Mouse (Mus musculus) midbrain, embryonic 14.5 days (tissue): ENCODE measurements at regions not wholly inside any gene's neighbourhood (a gene's known extent, or its start where the extent isn't known, plus 50 kb on each side); places are given as distances from the start of the nearest gene placed in this dataset.

Experiments
- ATAC-seq: fragments of 200-750 bp; cut with Nextera tagmentation; 2 replicates; pipeline ENCODE4 v1.8.0; 2017; ENCODE audit warnings: moderate number of reproducible peaks, moderate library complexity; ENCODE audit not compliant: low FRiP score, low TSS enrichment
- DNase-seq: peaks from one replicate; pipeline ENCODE4 v3.0.0-alpha.2; 2015
- H3K27ac ChIP-seq: fragments of 300-500 bp; sonication (generic); replicated peaks from 2 replicates; pipeline ENCODE4 v1.5.1; 2014; ENCODE audit warnings: mild to moderate bottlenecking, low read depth, low read length, moderate library complexity
- H3K27me3 ChIP-seq: fragments of 300-500 bp; sonication (generic); 2 replicates; pipeline ENCODE4 v1.6.1; 2014; ENCODE audit warnings: low read length, control low read depth, mixed read lengths; ENCODE audit not compliant: control insufficient read depth, insufficient read depth
- H3K36me3 ChIP-seq: fragments of 300-500 bp; sonication (generic); 2 replicates; pipeline ENCODE4 v1.6.1; 2014; ENCODE audit warnings: low read length, control low read depth; ENCODE audit not compliant: control insufficient read depth, insufficient read depth
- H3K4me1 ChIP-seq: fragments of 300-500 bp; sonication (generic); 2 replicates; pipeline ENCODE4 v1.6.1; 2014; ENCODE audit warnings: mild to moderate bottlenecking, antibody characterized with exemption, low read length, control low read depth; ENCODE audit not compliant: control insufficient read depth, insufficient read depth
- H3K4me2 ChIP-seq: fragments of 300-500 bp; sonication (generic); 2 replicates; pipeline ENCODE4 v1.6.1; 2014; ENCODE audit warnings: mild to moderate bottlenecking, low read length, moderate library complexity
- H3K4me3 ChIP-seq: fragments of 300-500 bp; sonication (generic); replicated peaks from 2 replicates; pipeline ENCODE4 v1.5.1; 2014; ENCODE audit warnings: low read depth, low read length
- H3K9ac ChIP-seq: fragments of 300-500 bp; sonication (generic); replicated peaks from 2 replicates; pipeline ENCODE4 v1.6.1; 2014; ENCODE audit warnings: mild to moderate bottlenecking, low read length, moderate library complexity
- H3K9me3 ChIP-seq: fragments of 300-500 bp; sonication (generic); 2 replicates; pipeline ENCODE4 v1.6.1; 2016; ENCODE audit warnings: low read length, control low read depth, mixed read lengths; ENCODE audit not compliant: control insufficient read depth
- WGBS: fragments of 180-500 bp; shearing (Covaris S2); extraction: QIAGEN DNeasy Blood & Tissue Kit; methylation state at CpG from one replicate; pipeline ENCODE4 v1.1.7; 2014; 5-methylcytosine and 5-hydroxymethylcytosine counted together

GRCm38 (mm10) chr8:53984296-53984695, 93.1 kb upstream of the Vegfc start:
- Histone ChIP-seq H3K36me3 (no peaks in the 10 kb centered on the region), H3K4me2 (no peak overlapping the region), H3K27ac (no peak overlapping the region), H3K9me3 (no peaks in the 10 kb centered on the region), H3K9ac (no peak overlapping the region), H3K4me1 (no peaks in the 10 kb centered on the region), H3K27me3 (no peaks in the 10 kb centered on the region), H3K4me3 (no peak overlapping the region)
- 85% methylated on average over 2 of the region's 2 CpGs for WGBS
- ATAC-seq (no peak), DNase-seq (no peak)

DNA sequence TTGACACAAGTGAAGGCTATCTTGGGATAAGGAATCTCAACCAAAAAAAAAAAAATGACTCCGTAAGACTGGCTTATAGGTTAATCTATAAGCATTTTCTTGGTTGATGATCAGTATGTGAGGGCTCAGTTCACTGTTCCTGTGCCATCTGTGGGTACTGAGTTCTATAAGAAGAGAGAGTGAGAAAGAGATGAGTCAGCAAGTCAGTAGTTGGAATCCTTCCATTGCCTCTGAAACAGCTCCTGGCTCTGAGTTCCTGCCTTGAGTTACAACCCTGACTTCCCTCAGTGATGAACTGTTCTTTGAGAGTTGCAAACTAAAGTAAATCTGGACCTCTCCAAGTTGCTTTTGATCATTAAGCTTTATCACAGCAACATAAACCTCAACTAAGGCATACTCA, 91.7 kb upstream of the Vegfc start:
- H3K4me3 ChIP-seq, result no peak overlapping the region
- ATAC-seq (no peak), DNase-seq (no peak)
- WGBS, result 87% methylated on average over 1 of the region's 1 CpGs
- no peaks in the 10 kb centered on the region for H3K27me3 ChIP-seq
- no peaks in the 10 kb centered on the region for H3K9me3 ChIP-seq
- H3K36me3 ChIP-seq, result no peaks in the 10 kb centered on the region
- H3K27ac ChIP-seq, result no peak overlapping the region
- H3K4me2 ChIP-seq, result no peak overlapping the region
- no peaks in the 10 kb centered on the region for H3K4me1 ChIP-seq
- H3K9ac ChIP-seq, result no peak overlapping the region

DNA sequence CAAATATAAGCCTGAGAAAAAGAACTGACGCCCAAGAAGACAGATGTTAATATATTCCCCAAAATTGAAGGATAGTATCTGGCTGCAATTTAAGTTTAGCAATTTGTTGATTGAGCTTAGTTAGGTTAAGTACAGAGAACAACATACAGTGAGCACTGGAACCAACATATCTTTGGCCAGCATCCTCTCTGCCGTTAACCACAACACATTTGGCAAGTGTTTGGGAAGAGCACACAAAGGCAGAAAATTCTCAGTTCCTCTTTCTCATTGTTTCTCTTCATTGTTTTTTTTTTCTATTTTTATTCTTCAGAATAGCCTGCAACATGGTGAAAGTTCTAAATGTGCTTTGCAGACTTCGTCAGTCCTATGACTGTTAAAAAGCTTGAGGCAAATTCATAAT, 83.2 kb upstream of the Vegfc start:
- Histone ChIP-seq H3K9me3 (0 out of 2 replicates have a peak, but pooled peaks cover 3% of the 10 kb centered on the region), H3K36me3 (no peaks in the 10 kb centered on the region), H3K27me3 (no peaks in the 10 kb centered on the region), H3K4me2 (no peak overlapping the region), H3K4me3 (no peak overlapping the region), H3K9ac (no peak overlapping the region), H3K4me1 (no peaks in the 10 kb centered on the region), H3K27ac (no peak overlapping the region)
- WGBS, result 93% methylated on average over 3 of the region's 3 CpGs
- DNase-seq (no peak), ATAC-seq (no peak)

GRCm38 (mm10) chr8:53997461-53997860, 79.9 kb upstream of the Vegfc start:
- DNase-seq (no peak), ATAC-seq (no peak)
- Histone ChIP-seq H3K4me3 (no peak overlapping the region), H3K36me3 (no peaks in the 10 kb centered on the region), H3K4me1 (no peaks in the 10 kb centered on the region), H3K4me2 (no peak overlapping the region), H3K27me3 (no peaks in the 10 kb centered on the region), H3K9ac (no peak overlapping the region), H3K9me3 (no peaks in the 10 kb centered on the region), H3K27ac (no peak overlapping the region)
- WGBS, result 88% methylated on average over 2 of the region's 2 CpGs

DNA sequence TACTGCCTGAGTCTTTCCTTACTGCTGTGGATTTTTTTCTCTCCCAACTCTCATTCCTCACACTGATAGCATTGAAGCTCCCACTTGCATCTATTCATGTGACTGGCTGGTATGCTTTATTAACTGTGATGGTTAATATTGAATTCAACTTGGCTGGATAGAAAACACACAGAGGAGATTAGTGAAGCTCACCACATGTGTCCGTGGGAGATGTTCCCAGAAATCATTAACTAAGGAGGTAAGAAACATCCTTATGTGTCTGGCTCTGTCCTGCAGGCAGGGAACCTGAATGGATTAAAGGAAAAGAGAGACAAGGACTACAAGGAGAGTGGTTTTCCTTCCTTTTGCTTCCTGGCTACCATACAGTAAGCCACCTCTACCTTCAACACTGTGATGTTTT, 74.5 kb upstream of the Vegfc start:
- no peak for ATAC-seq

GRCm38 (mm10) chr8:54014096-54014495, 63.3 kb upstream of the Vegfc start:
- no peak overlapping the region for H3K4me2 ChIP-seq
- H3K36me3 ChIP-seq, result no peaks in the 10 kb centered on the region
- H3K27ac ChIP-seq, result no peak overlapping the region
- 32% methylated on average over 3 of the region's 3 CpGs for WGBS
- H3K27me3 ChIP-seq, result no peaks in the 10 kb centered on the region
- no peak overlapping the region for H3K9ac ChIP-seq
- DNase-seq (no peak), ATAC-seq (no peak)
- H3K4me3 ChIP-seq, result no peak overlapping the region
- H3K9me3 ChIP-seq, result no peaks in the 10 kb centered on the region
- H3K4me1 ChIP-seq, result no peaks in the 10 kb centered on the region

More for the DNA sequence above, 74.5 kb upstream of the Vegfc start:
- Histone ChIP-seq H3K27me3 (no peaks in the 10 kb centered on the region), H3K4me3 (no peak overlapping the region), H3K27ac (no peak overlapping the region), H3K4me2 (no peak overlapping the region), H3K9me3 (no peaks in the 10 kb centered on the region), H3K9ac (no peak overlapping the region), H3K36me3 (no peaks in the 10 kb centered on the region), H3K4me1 (no peaks in the 10 kb centered on the region)
- WGBS, result 43% methylated on average over 1 of the region's 1 CpGs
- DNase-seq, result no peak

DNA sequence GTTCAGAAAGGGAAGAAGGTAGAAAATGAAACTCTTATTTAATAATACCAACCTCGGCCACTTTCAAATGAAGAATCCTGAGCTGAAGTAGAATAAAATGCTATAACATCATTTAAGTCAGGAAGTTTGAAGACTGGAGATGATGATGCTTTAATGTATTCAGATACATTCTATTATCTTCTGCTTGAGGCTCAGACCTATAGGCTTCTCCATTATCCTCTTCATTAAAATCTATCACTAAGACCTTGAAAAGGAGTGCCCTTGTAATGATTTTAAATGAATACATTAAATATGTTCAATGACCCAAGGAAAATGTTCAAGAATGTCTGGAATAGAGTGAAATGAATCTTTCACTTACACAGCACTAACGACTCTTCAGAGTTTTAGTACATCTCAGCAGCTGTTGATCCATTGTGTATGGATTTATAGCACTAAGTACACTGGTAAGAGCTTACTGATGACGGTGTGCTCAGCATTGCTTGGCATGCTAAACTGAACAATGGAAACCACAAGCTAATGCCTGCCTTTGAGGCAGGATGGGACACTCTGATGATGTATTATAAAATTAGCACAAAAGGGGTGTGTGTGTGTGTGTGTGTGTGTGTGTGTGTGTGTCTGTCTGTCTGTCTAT, 58.8 kb upstream of the Vegfc start:
- Histone ChIP-seq H3K27me3 (no peaks in the 10 kb centered on the region), H3K4me2 (no peak overlapping the region), H3K4me1 (no peaks in the 10 kb centered on the region), H3K9me3 (no peaks in the 10 kb centered on the region), H3K9ac (no peak overlapping the region), H3K36me3 (no peaks in the 10 kb centered on the region), H3K4me3 (no peak overlapping the region), H3K27ac (no peak overlapping the region)
- 43% methylated on average over 3 of the region's 3 CpGs for WGBS
- DNase-seq (no peak), ATAC-seq (no peak)
